Mouse (Mus musculus): ENCODE results near the gene Rffl. TPM values are rescaled to one million over a fixed set of nuclear protein-coding genes. Genes with fewer than 3 reads are reported as not detected.

Gene Rffl
- polyA plus RNA-seq, 2 experiments = 12.9 to 19.0 TPM

- no peak overlapping the region for H3K4me3 ChIP-seq (ENCODE audit: insufficient read depth in 1 of 2, low read depth in 2 of 2, low read length in 2 of 2)
- no peak for DNase-seq (ENCODE audit: low read depth in 3 of 3, low spot score in 3 of 3)
These were observed 17.5 kb upstream of the Rffl start for GRCm38 (mm10) chr11:82888491-82888946.

GRCm38 (mm10) chr11:82886559-82886958 is 15.5 kb upstream of the Rffl start:
- Histone ChIP-seq H3K27me3 (ENCODE audit: control insufficient read depth, insufficient read depth, low read length) (no peaks in the 10 kb centered on the region), H3K9ac (replicated peaks) (no peak overlapping the region), H3K27ac (no peak overlapping the region), H3K4me1 (replicated peaks; ENCODE audit: control insufficient read depth in 2 of 2, insufficient read depth in 2 of 2, low read length in 1 of 2) (peaks cover 0 to 12% of the 10 kb centered on the region in 2 experiments; a peak in 3 of 4 replicates), H3K4me2 (ENCODE audit: low read depth) (no peak overlapping the region), H3K4me3 (ENCODE audit: insufficient read depth in 1 of 2, low read depth in 2 of 2, low read length in 2 of 2) (no peak overlapping the region), H3K36me3 (replicated peaks; ENCODE audit: control insufficient read depth, insufficient read depth, low read depth) (no peaks in the 10 kb centered on the region), H3K9me3 (ENCODE audit: control insufficient read depth, low read length) (no peaks in the 10 kb centered on the region)
- 68% methylated on average over 3 of the region's 3 CpGs for WGBS (ENCODE audit: insufficient replicate concordance)
- DNase-seq (ENCODE audit: low read depth in 3 of 3, low spot score in 3 of 3) (no peak), ATAC-seq (ENCODE audit: insufficient read depth) (no peak)
- TF ChIP-seq EP300 (IDR thresholded peaks at IDR 0.05; ENCODE audit: low read depth) (no peak), CTCF (IDR thresholded peaks at IDR 0.05; ENCODE audit: low read depth) (peak; percentile 72)

More at GRCm38 (mm10) chr11:82888491-82888946, 17.5 kb upstream of the Rffl start:
- WGBS (ENCODE audit: insufficient replicate concordance) = 59% methylated on average over 10 of the region's 10 CpGs
- Histone ChIP-seq H3K4me2 (ENCODE audit: low read depth) (peak overlapping the region; percentile 98), H3K36me3 (replicated peaks; ENCODE audit: control insufficient read depth, insufficient read depth, low read depth) (no peaks in the 10 kb centered on the region), H3K9me3 (ENCODE audit: control insufficient read depth, low read length) (no peaks in the 10 kb centered on the region), H3K9ac (replicated peaks) (no peak overlapping the region), H3K27me3 (ENCODE audit: control insufficient read depth, insufficient read depth, low read length) (no peaks in the 10 kb centered on the region), H3K27ac (no peak overlapping the region), H3K4me1 (replicated peaks; ENCODE audit: control insufficient read depth in 2 of 2, insufficient read depth in 2 of 2, low read length in 1 of 2) (peaks cover 0 to 12% of the 10 kb centered on the region in 2 experiments; a peak in 3 of 4 replicates)
- no peak for ATAC-seq (ENCODE audit: insufficient read depth)
- TF ChIP-seq EP300 (IDR thresholded peaks at IDR 0.05; ENCODE audit: low read depth) (no peak), CTCF (IDR thresholded peaks at IDR 0.05; ENCODE audit: low read depth) (no peak)

GRCm38 (mm10) chr11:82883180-82883579 is 12.2 kb upstream of the Rffl start:
- Histone ChIP-seq H3K4me3 (ENCODE audit: insufficient read depth in 1 of 2, low read depth in 2 of 2, low read length in 2 of 2) (no peak overlapping the region), H3K27ac (no peak overlapping the region), H3K27me3 (ENCODE audit: control insufficient read depth, insufficient read depth, low read length) (no peaks in the 10 kb centered on the region), H3K4me1 (replicated peaks; ENCODE audit: control insufficient read depth in 2 of 2, insufficient read depth in 2 of 2, low read length in 1 of 2) (peaks cover 0 to under 1% of the 10 kb centered on the region in 2 experiments; a peak in 1 of 4 replicates), H3K36me3 (replicated peaks; ENCODE audit: control insufficient read depth, insufficient read depth, low read depth) (no peaks in the 10 kb centered on the region), H3K9ac (replicated peaks) (no peak overlapping the region), H3K4me2 (ENCODE audit: low read depth) (no peak overlapping the region), H3K9me3 (ENCODE audit: control insufficient read depth, low read length) (no peaks in the 10 kb centered on the region)
- WGBS (ENCODE audit: insufficient replicate concordance) = 80% methylated on average over 8 of the region's 8 CpGs
- no peak for ATAC-seq (ENCODE audit: insufficient read depth)
- no peak for DNase-seq (ENCODE audit: low read depth in 3 of 3, low spot score in 3 of 3)
- no peak for TF ChIP-seq EP300 (IDR thresholded peaks at IDR 0.05; ENCODE audit: low read depth)
- TF ChIP-seq CTCF (IDR thresholded peaks at IDR 0.05; ENCODE audit: low read depth) = no peak

GRCm38 (mm10) chr11:82877726-82878344 is 6.8 kb upstream of the Rffl start:
- H3K36me3 ChIP-seq (replicated peaks; ENCODE audit: control insufficient read depth, insufficient read depth, low read depth) = no peaks in the 10 kb centered on the region
- H3K9me3 ChIP-seq (ENCODE audit: control insufficient read depth, low read length) = no peaks in the 10 kb centered on the region
- H3K4me1 ChIP-seq (replicated peaks; ENCODE audit: control insufficient read depth in 2 of 2, insufficient read depth in 2 of 2, low read length in 1 of 2) = peaks cover 0 to 6% of the 10 kb centered on the region in 2 experiments; a peak in 2 of 4 replicates
- ATAC-seq (ENCODE audit: insufficient read depth) = no peak
- WGBS (ENCODE audit: insufficient replicate concordance) = 74% methylated on average over 7 of the region's 7 CpGs
- no peak for DNase-seq (ENCODE audit: low read depth in 3 of 3, low spot score in 3 of 3)
- H3K9ac ChIP-seq (replicated peaks) = no peak overlapping the region
- H3K4me2 ChIP-seq (ENCODE audit: low read depth) = no peak overlapping the region
- no peaks in the 10 kb centered on the region for H3K27me3 ChIP-seq (ENCODE audit: control insufficient read depth, insufficient read depth, low read length)
- H3K4me3 ChIP-seq (ENCODE audit: insufficient read depth in 1 of 2, low read depth in 2 of 2, low read length in 2 of 2) = no peak overlapping the region
- H3K27ac ChIP-seq = no peak overlapping the region
- TF ChIP-seq EP300 (IDR thresholded peaks at IDR 0.05; ENCODE audit: low read depth) (no peak), CTCF (IDR thresholded peaks at IDR 0.05; ENCODE audit: low read depth) (no peak)

- 79% methylated on average over 5 of the region's 5 CpGs for WGBS (ENCODE audit: insufficient replicate concordance)
- H3K27ac ChIP-seq = no peak overlapping the region
- no peaks in the 10 kb centered on the region for H3K36me3 ChIP-seq (replicated peaks; ENCODE audit: control insufficient read depth, insufficient read depth, low read depth)
- DNase-seq (ENCODE audit: low read depth in 3 of 3, low spot score in 3 of 3) (no peak), ATAC-seq (ENCODE audit: insufficient read depth) (no peak)
- no peak overlapping the region for H3K4me2 ChIP-seq (ENCODE audit: low read depth)
- no peaks in the 10 kb centered on the region for H3K9me3 ChIP-seq (ENCODE audit: control insufficient read depth, low read length)
- peaks cover 0 to 8% of the 10 kb centered on the region in 2 experiments; a peak in 2 of 4 replicates for H3K4me1 ChIP-seq (replicated peaks; ENCODE audit: control insufficient read depth in 2 of 2, insufficient read depth in 2 of 2, low read length in 1 of 2)
- no peaks in the 10 kb centered on the region for H3K27me3 ChIP-seq (ENCODE audit: control insufficient read depth, insufficient read depth, low read length)
- TF ChIP-seq EP300 (IDR thresholded peaks at IDR 0.05; ENCODE audit: low read depth) = no peak
- no peak for TF ChIP-seq CTCF (IDR thresholded peaks at IDR 0.05; ENCODE audit: low read depth)
- no peak overlapping the region for H3K4me3 ChIP-seq (ENCODE audit: insufficient read depth in 1 of 2, low read depth in 2 of 2, low read length in 2 of 2)
- H3K9ac ChIP-seq (replicated peaks) = no peak overlapping the region
These were observed 4.6 kb upstream of the Rffl start for GRCm38 (mm10) chr11:82875631-82876030.
